Mouse (Mus musculus) ovary, adult 10 weeks (tissue): ENCODE results near the gene Tpsg1. TPM values are rescaled to one million over a fixed set of nuclear protein-coding genes. Genes with fewer than 3 reads are reported as not detected.

Experiments
- polyA plus RNA-seq: library from polyadenylated mRNA; stranded (reverse); fragments of 350-450 nt; fragmentation: Illumina TruSeq; extraction: RNeasy Lipid Tissue Mini Kit (QIAGEN cat#74804); gene quantifications from one replicate; pipeline ENCODE4 v1.2.3, GENCODE M21; 2014

Tpsg1 gene
- not detected for polyA plus RNA-seq

DNA sequence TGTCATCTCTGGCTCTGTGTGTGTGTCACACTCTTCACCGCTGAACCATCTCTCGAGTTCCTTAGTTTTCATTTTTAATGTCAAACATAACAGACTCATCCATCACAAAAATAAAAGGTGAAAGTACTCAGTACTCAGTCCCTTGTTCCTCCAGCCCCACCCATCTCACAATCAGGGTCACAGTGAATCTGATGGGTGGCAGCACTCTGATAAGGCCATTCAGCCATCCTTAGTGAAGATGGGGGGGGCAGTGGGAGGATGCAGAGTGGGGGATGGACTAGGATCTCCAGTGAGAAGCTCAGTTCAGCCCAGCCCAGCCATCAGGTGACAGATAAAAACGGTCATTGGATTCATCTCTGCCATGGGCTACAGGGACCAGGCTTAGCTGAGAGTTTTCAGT lies at the start of gene Tpsg1:
Gene Tpsg1, plus strand, starts transcription at position 301 of the 400 bp plus-strand sequence.

DNA sequence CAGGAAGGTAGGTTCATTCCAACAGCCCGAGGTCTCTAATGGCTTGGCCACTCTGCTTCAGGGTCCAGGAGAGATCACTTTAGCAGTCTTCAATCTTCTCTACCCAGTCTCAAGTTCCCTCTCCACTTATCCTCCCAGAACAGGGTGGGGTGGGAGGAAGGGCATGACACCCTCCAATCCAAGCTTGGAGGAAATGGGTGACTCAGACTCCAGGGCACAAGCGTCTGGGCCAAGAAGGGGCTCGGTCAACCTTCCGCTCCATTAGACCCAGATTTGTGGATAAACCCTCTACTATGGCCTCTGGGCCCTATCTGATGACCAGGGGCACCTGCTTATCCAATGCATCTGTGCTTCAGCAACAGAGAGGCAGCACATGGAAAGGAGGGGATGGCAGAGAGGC lies 23.6 kb upstream of the Tpsg1 start, which contains the start of gene Tpsab1:
Gene Tpsab1, minus strand, starts transcription at position 101 of the 400 bp plus-strand sequence.

DNA sequence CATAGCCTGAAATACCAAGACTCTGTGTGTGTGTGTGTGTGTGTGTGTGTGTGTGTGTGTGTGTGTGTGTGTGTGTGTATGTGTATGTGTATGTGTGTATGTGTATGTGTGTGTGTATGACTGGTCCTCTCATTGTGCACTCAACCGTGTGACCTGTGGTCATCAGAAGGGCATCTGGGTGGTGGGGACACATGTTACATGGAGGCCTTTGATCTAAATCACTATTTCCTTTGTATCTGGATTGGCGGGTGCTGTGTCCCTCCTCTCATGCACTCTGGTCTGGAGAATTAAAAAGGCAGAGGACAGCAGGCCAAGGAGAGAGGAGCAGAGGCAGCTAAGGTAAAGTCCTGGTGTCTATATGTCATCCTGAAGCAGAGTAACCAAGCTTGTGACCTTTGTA lies 3.1 kb upstream of the Tpsg1 start, which contains the start of gene Tpsb2:
Gene Tpsb2, plus strand, starts transcription at position 301 of the 400 bp plus-strand sequence.

Other genes starting within 250 kb of the Tpsg1 start
- gene Ptx4, start 248.5 kb upstream of the Tpsg1 start, polyA plus RNA-seq, result not detected
- gene Clcn7, start 235.9 kb upstream of the Tpsg1 start, polyA plus RNA-seq, result 3.7 TPM
- not detected for gene Ccdc154, start 206.8 kb upstream of the Tpsg1 start, polyA plus RNA-seq
- not detected for gene Gm38655, start 193.8 kb upstream of the Tpsg1 start, polyA plus RNA-seq
- gene BC003965, start 184.7 kb upstream of the Tpsg1 start, polyA plus RNA-seq, result 19.2 TPM
- 22.2 TPM for gene Unkl, start 180.9 kb upstream of the Tpsg1 start, polyA plus RNA-seq
- gene Gnptg, start 129.1 kb upstream of the Tpsg1 start, polyA plus RNA-seq, result 8.4 TPM
- gene Tsr3, start 129.1 kb upstream of the Tpsg1 start, polyA plus RNA-seq, result 4.8 TPM
- gene Baiap3, start 112.9 kb upstream of the Tpsg1 start, polyA plus RNA-seq, result not detected
- 305 TPM for gene Ube2i, start 94.7 kb upstream of the Tpsg1 start, polyA plus RNA-seq
- gene Prss34, start 70.9 kb upstream of the Tpsg1 start, polyA plus RNA-seq, result not detected
- gene Prss28, start 60.6 kb upstream of the Tpsg1 start, polyA plus RNA-seq, result not detected
- gene Prss29, start 50.6 kb upstream of the Tpsg1 start, polyA plus RNA-seq, result not detected
- gene Tpsab1, start 23.7 kb upstream of the Tpsg1 start, polyA plus RNA-seq, result not detected
- not detected for gene Tpsb2, start 3.0 kb upstream of the Tpsg1 start, polyA plus RNA-seq
- 0.66 TPM for gene Cacna1h, start 64.5 kb downstream of the Tpsg1 start, polyA plus RNA-seq
- gene Tekt4, start 85.3 kb downstream of the Tpsg1 start, polyA plus RNA-seq, result not detected
- gene Sstr5, start 128.0 kb downstream of the Tpsg1 start, polyA plus RNA-seq, result not detected
- 1.3 TPM for gene Sox8, start 201.4 kb downstream of the Tpsg1 start, polyA plus RNA-seq
- gene Lmf1, start 209.8 kb downstream of the Tpsg1 start, polyA plus RNA-seq, result 0.43 TPM